Mouse (Mus musculus): ENCODE results near the gene Drc3.

Drc3 gene

GRCm38 (mm10) chr11:60352559-60353411, at the start of gene Drc3, which contains the start of gene Tom1l2:
Drc3 (plus strand) TSS chr11:60353329.
Tom1l2 (minus strand) TSS chr11:60352905.
- peak; percentile 100 for DNase-seq

- no peak for DNase-seq
Observed at GRCm38 (mm10) chr11:60303497-60303896, 49.6 kb upstream of the Drc3 start.

GRCm38 (mm10) chr11:60305611-60306010, 47.5 kb upstream of the Drc3 start:
- no peak for DNase-seq

DNA sequence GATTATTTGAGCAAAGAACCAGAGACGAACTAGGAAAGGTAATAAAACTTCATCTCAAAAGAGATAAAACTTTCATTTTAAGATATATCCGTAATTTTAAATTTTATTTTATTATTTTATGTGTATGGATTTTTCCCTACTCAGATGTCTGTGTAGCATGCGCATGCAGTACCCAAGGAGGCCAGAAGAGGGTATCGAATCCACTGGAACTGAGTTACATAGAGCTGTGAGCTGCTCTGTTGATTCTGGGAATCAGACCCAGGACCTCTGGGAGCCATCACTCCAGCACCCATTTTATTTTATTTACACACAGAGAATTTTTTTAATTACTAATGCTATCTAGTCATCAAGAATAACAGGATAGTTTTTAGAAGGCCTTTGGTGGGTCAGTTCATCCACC, 46.3 kb upstream of the Drc3 start:
- peak; percentile 61 for DNase-seq

DNA sequence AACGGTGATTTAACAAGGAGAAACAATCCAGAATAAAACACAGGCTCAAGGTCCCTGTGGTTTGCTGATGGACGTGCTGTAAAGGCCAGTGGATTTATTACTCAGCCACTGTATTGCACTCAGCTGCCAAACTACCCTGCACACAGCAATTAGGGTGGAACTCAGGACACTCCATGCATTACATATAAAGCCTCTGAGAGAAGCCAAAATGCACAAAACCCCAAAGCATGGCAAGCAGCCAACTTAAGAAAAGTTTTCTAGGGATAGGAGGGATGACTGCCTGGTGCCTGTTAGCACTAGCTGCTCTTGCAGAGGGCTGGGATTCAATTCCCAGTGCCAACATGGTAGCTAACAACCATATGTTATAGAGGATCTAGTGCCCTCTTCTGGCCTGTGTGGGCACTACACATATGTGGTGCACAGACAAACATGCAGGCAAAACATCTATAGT, 45.7 kb upstream of the Drc3 start:
- peak; percentile 53 for DNase-seq

GRCm38 (mm10) chr11:60308061-60308460, 45.1 kb upstream of the Drc3 start:
- no peak for DNase-seq

DNA sequence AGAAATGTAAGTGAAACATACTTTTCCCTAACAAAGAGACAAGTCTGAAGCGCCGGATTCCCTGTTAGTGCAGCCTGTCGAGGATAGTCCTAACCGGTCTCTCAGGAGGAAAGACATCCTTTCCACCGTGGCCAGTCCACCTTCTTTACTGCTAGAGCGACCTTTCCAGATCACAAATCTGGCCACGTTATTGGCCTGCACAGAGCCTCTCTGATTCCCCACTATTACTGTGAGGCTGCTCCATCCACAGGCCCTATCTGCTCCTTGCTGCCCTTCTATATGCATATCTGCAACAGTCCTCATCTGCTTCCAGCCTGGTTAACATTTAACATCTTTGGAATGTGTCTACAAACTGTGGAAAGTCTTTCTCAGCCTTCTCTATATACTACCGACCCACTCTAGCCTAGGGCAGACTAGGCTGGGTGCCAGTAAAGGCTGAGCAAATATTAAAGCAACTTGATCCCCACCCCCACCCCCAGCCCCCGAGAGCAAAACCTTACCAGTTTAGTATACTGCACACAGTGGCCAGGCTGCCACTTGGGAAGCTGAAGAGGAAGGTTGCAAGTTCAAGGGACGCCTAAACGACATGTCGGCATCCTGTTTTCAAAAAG, 44.5 kb upstream of the Drc3 start:
- DNase-seq: peak; percentile 90

GRCm38 (mm10) chr11:60309875-60310274, 43.3 kb upstream of the Drc3 start:
- DNase-seq: no peak

GRCm38 (mm10) chr11:60311025-60311854, 41.9 kb upstream of the Drc3 start:
- DNase-seq: peak; percentile 93

- DNase-seq: peak; percentile 77
Observed at GRCm38 (mm10) chr11:60316250-60316649, 36.9 kb upstream of the Drc3 start.

DNA sequence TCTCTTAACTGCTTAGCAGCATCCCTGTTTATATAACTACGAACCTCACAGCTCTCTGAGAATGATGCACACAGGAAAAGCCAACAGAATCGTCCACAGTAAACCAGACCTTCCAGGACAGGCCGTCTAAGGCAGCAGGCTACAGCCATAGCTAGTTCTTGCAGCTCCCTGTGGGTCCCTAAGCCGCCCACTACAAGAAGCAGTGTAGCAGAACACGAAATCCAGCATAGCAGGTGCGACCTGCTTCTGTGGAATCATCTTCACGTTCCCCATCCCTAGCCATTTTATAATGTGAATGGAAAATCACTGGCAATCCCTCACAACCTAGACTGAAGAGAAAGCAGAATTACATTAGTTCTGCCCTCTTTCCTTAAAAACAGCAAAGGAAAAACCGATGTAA, 36.2 kb upstream of the Drc3 start:
- DNase-seq: no peak

GRCm38 (mm10) chr11:60317376-60318102, 35.6 kb upstream of the Drc3 start:
- DNase-seq: peak; percentile 63

GRCm38 (mm10) chr11:60318716-60319115, 34.4 kb upstream of the Drc3 start:
- no peak for DNase-seq

DNA sequence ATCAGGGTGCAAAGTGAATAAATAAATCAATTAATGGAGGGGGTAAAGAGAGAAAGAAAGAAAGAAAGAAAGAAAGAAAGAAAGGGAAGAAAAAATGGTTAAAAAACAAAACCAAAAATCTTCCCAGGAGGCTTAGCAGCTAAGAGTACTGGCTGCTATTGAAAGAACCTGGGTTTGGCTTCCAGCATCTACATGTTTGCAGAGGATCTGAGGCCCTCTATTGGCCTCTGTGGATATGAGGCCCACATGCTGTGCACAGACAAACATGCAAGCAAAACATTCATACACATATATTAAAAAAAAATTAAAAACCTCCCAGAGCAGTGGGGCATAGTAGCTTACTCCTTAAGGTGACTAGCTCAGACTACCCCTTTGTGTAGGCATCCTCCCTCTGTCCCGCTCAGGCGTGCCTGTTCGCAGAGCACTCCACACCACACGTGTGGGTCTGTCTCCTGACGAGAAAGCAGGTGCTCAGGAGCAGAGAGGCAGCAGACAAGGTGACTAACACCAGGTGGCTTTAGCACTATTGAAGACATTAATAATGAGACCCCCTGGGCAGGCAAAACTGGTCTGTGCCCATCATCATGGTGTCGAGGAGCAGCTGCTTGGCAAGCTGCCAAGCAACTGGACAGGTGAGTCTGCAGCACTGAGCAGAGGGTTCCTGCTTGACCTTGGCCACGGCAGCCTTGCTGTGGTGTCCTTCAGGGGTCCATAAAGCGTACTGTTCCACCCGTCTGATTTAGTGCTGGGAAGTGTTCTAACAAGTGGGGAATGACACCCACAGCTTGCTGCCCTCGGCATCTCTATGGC, 33.7 kb upstream of the Drc3 start:
- peak; percentile 55 for DNase-seq

- DNase-seq: peak; percentile 37
Observed at GRCm38 (mm10) chr11:60320426-60321037, 32.6 kb upstream of the Drc3 start.

DNA sequence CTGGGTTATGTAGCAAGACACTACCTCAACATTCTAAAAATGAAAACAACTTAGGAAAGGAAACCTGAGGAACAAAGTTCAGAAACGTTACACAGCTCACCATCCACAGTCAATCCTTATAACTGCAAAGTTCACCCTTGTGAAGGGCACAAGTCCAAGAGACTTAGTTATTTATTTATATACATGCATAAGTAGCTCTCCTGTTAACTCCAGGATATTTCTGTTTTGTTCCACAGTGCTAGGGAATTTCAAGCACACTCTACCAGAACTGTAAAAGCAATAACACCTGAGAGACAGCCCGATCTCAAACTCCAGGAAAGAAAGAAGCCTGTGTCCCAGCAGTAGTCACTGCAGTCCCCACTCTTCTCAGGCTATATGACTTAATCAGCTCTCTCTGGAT, 31.7 kb upstream of the Drc3 start:
- DNase-seq: peak; percentile 72

GRCm38 (mm10) chr11:60323731-60324130, 29.4 kb upstream of the Drc3 start:
- no peak for DNase-seq

DNA sequence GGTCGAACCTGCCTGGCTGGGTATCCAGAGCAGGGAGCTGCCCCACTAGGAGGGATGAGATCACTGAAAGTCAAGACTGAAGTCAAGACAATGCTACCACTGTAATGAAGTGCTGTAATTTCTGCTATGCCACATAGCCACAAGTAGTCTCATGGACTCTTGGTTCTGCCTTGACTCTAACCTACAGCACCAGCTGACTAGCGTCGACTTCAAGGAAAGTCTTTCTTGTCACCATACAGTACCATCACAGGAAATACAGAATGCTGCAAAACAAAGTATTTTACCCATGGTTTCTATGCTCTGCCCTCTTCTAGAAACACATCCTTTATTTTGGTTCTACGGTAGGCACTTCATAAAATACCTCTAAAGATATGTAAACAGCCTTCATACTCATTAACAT, 22.6 kb upstream of the Drc3 start:
- no peak for DNase-seq

DNA sequence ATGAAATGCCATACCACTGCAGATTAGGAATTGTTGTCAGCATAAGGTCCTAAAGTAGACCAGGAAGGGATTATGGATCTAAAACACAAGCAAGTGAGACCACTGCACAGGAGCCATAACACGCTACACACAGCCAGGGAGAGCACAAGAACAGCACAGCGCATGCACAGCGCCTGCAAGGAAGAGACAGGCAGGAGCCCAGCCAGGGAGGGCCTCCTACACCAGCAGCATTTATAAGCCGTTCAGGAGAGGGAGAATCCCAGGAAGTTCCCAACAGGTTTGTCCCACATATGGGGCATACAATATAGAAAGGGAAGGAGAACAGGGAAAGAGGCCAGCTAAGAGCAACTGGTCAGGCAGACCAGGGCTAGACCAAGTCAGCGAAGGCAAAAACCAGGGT, 19.7 kb upstream of the Drc3 start:
- DNase-seq: no peak

GRCm38 (mm10) chr11:60334124-60334523, 19.0 kb upstream of the Drc3 start:
- DNase-seq: peak; percentile 26

DNA sequence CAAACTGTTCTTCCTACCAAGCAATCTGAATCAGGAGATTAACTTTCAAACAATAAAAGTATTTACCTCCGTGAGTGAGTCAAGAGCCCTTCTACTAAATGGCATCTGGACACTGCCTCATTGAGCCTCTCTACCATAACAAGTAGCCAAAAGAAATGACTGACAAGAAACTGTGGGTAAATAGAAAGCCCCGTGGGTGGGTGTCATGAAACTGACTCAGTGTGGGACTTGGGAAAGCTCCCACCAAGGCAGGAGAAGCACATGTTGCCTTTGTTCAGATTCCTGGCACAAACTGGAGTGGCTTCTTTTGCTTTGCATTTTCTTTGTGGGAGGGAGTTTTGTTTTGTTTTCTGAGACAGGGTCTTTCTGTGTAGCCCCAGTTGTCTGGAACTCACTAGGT, 17.4 kb upstream of the Drc3 start:
- no peak for DNase-seq

Measured in kidney, postnatal 14 days (tissue).